Mouse (Mus musculus) left cerebral cortex, postnatal 4 days (tissue): ENCODE measurements at regions not wholly inside any gene's neighbourhood (a gene's known extent, or its start where the extent isn't known, plus 50 kb on each side); places are given as distances from the start of the nearest gene placed in this dataset.
"Not testable (repeated sequence)": the region's sequence is repeated elsewhere in the genome, so short reads cannot be mapped to it uniquely, and the experiment has no call there.

Source experiments
- DNase-seq: peaks from one replicate; pipeline ENCODE4 v3.0.0-alpha.2; 2022
- intact Hi-C: fragments of 180-260 bp; cut with DNase I; formaldehyde crosslinking; loops from one replicate; pipeline ENCODE4 v1.15.1; 2025

GRCm38 (mm10) chrX:103129347-103129746 lies 57.1 kb downstream of the Nap1l2 start:
- DNase-seq, intact Hi-C loops: not testable (repeated sequence)

- intact Hi-C loops, result no loop called here
- peak; percentile 13 for DNase-seq
Observed at GRCm38 (mm10) chrX:103109181-103109580, 77.3 kb downstream of the Nap1l2 start.

DNA sequence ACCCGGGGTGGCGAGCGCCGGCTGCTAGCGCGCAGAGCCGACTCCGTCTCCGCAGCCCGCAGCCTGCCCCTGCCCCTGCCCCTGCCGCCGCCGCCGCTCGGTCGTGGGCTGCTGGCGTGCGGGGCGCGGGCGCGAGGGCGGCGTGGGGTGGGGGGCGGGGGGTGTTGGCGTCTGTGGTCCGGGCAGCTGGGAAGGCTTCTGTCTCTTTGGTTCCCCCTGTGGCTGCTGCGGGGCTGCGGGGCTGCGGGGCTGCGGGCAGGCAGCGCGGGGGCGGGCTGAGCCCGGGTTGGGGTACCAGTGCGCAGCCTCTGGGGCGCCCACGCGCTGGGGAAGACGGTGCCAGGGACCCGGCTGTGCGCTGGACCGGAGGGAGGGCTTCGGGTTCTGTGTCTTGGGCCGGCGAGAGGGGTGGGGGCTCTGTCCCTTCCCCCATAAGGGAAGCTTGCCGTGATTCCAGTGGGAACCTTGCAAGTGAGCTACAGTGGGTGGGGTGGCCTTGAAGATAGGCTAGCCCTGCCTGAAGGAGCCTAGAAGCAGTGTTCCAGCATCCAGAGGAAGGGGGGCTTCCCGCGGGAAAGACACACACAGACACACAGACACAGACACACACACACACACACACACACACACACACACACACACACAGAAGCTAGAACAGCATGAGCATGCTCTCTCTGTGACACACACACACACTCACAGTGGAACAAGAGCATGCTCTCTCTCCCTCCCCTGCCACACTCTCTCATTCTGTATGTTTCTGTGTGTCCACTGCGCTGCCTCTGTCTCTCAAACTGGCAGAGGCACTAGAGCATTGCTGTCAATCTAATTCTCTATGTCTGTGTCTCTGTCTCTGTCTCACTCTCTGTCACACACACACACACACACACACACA lies 118.5 kb downstream of the Nap1l2 start:
- intact Hi-C loops, DNase-seq: not testable (repeated sequence)

- intact Hi-C loops, DNase-seq: not testable (repeated sequence)
Observed at GRCm38 (mm10) chrX:103067107-103067506, 119.3 kb downstream of the Nap1l2 start.

DNA sequence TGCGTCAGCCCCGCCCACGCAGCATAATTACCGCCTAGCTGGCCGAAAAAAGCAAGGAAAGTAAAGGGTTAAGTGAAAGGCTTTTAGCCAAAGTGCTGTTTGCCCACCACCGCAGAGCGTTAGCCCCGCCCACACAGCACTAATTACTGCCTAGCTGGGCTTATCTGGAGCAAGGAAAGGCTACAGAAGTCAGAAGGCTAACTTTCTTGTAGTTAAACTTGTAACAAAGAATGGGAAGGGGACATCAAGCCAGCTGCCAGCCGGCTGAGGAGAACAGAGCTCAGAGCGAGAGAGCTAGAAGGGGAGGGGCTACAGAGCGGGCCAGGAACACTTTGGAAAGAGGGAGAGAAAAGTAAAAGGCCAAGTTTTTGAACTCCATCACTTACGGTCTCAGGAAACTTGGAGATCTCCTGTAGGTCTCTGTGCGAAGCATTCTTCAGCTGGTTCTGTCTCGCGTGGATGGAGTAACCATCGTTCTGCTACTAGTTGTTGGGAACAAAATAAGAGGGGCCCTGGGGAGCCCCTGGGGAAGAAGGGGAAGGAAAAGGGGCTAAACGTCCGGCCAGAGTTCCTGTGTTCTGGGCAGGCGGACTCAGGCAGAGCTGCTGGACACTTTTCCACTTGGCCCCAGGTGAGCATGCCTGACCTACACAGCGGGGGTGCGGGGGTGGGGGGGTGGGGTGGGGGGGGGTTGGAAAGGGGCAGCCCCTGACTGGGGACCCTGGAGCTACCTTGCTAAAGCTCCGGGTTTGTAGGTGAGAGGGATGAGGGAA lies 98.3 kb downstream of the 1700018G05Rik start:
- peak; percentile 50 for DNase-seq
- intact Hi-C loops, result no loop called here

DNA sequence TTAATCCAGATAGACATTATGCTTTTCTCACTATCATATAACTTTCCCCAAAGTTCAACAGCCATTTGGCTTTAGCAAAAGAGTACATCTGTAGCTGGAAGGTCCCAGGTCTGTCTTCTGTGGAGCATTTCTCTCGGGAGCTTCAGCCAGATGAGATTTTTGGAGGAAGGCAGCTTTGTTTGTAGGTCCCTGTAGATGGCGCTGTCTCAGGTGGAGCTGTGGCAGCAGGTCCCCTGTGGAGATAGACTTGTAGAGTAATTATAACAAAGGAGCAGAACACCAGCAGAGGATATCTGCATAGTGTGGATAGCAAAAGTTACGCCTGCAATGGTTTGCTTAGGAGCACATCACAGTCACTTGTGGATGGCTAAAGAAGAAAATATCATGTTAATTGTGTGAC lies 97.3 kb downstream of the 1700018G05Rik start:
- intact Hi-C loops, result not testable (repeated sequence)
- peak; percentile 6 for DNase-seq

DNA sequence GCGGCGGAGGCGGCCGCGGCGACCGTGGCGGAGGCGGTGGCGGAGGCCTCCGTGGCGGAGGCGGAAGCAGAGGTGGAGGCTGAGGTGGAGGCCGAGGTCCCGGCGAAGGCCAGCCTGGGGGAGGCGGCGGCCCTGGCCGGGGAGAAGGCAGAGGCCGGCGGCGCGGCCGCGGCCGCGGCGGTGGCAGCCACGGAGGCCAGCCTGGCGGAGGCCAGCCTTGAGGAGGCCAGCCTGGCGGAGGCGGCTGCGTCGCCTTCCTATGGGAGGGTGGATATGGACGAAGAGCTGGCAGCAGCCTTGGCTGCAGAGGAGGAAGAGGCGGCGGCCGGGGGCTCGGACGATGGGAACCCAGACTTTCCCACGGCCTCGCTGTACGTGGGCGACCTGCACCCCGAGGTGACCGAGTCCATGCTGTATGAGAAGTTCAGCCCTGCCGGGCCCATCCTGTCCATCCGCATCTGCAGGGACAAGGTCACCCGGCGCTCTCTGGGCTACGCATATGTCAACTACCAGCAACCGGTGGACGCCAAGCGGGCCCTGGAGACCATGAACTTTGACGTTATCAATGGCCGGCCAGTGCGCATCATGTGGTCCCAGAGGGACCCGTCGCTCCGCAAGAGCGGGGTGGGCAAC lies 85.4 kb downstream of the 1700018G05Rik start:
- DNase-seq, intact Hi-C loops: not testable (repeated sequence)

GRCm38 (mm10) chrX:103012298-103013243 lies 84.4 kb downstream of the 1700018G05Rik start:
- intact Hi-C loops, DNase-seq: not testable (repeated sequence)

- DNase-seq, intact Hi-C loops: not testable (repeated sequence)
Observed at GRCm38 (mm10) chrX:102993956-102994355, 65.8 kb downstream of the 1700018G05Rik start.
